Mouse (Mus musculus) lung, adult 2 months (tissue): ENCODE measurements around the gene 2310022A10Rik.

Source experiments
- CTCF ChIP-seq: fragments of 200-500 bp; IDR thresholded peaks from 2 replicates; pipeline ENCODE4 v1.5.1; 2011; ENCODE audit warnings: mild to moderate bottlenecking, low read length, control low read depth; ENCODE audit not compliant: insufficient read depth
- POLR2A ChIP-seq: fragments of 200-500 bp; IDR thresholded peaks from 2 replicates; pipeline ENCODE4 v1.6.1; 2011; ENCODE audit warnings: low read depth, mild to moderate bottlenecking, control low read depth, low read length, borderline replicate concordance; ENCODE audit errors: extremely low read depth

DNA sequence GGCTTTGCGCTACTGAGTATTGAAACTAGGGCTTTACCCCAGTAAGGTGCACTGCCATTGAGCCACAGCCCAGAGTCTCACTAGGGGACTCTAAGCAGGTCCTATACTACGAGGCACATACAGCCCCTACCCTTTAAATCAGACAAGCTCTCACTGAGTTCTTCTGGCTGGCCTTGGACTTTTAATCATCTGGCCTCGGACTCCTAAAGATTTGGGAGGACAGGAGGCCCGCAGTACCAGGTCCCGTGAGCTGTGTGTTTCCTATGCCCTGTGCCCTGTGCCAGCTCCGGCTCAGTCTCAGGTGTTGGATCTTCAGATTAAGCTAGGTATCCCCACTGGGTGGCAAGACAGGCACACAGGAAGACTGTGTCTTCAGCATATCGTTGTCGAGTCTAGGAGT, 15.0 kb upstream of the 2310022A10Rik start:
- no peak for TF ChIP-seq POLR2A
- no peak for TF ChIP-seq CTCF
